Mouse (Mus musculus) gastrocnemius, postnatal 25 days (tissue): ENCODE results near the gene Nolc1. TPM values are rescaled to one million over a fixed set of nuclear protein-coding genes. Genes with fewer than 3 reads are reported as not detected.

Experiments used
- total RNA-seq, 2 experiments: library from RNA; stranded (reverse); gene quantifications; 1 replicate in 1 of 2; 2 replicates in 1 of 2; pipeline ENCODE4 v1.2.3; 2021

Nolc1 gene
- total RNA-seq, 2 experiments from 2014 or later: 15.0 to 19.7 TPM

Other genes starting within 250 kb of the Nolc1 start
- gene Armh3, start 77.4 kb upstream of the Nolc1 start, total RNA-seq: 10 to 100 TPM; 10.2 TPM
- gene Hps6, start 72.4 kb upstream of the Nolc1 start, total RNA-seq: 1 to 10 TPM; 2.7 to 3.9 TPM
- gene Pprc1, start 31.0 kb upstream of the Nolc1 start, total RNA-seq: 10 to 100 TPM; 12.5 to 13.7 TPM
- gene Ldb1, start 30.6 kb upstream of the Nolc1 start, total RNA-seq: 10 to 100 TPM; 15.5 to 16.5 TPM
- not detected for gene Elovl3, start 56.0 kb downstream of the Nolc1 start, total RNA-seq
- 10 to 100 TPM in 1 of 2 experiments, 1 to 10 TPM in 1; 9.9 to 12.7 TPM for gene Pitx3, start 72.5 kb downstream of the Nolc1 start, total RNA-seq
- 10 to 100 TPM; 47.4 to 48.3 TPM for gene Gbf1, start 76.6 kb downstream of the Nolc1 start, total RNA-seq
- gene Nfkb2, start 228.5 kb downstream of the Nolc1 start, total RNA-seq: 1 to 10 TPM; 7.2 to 8.5 TPM